Mouse (Mus musculus): ENCODE data around the gene Rag1.
A peak's percentile ranks its signal among the peaks of the same experiment; 100 is the strongest.

The Rag1 gene

DNA sequence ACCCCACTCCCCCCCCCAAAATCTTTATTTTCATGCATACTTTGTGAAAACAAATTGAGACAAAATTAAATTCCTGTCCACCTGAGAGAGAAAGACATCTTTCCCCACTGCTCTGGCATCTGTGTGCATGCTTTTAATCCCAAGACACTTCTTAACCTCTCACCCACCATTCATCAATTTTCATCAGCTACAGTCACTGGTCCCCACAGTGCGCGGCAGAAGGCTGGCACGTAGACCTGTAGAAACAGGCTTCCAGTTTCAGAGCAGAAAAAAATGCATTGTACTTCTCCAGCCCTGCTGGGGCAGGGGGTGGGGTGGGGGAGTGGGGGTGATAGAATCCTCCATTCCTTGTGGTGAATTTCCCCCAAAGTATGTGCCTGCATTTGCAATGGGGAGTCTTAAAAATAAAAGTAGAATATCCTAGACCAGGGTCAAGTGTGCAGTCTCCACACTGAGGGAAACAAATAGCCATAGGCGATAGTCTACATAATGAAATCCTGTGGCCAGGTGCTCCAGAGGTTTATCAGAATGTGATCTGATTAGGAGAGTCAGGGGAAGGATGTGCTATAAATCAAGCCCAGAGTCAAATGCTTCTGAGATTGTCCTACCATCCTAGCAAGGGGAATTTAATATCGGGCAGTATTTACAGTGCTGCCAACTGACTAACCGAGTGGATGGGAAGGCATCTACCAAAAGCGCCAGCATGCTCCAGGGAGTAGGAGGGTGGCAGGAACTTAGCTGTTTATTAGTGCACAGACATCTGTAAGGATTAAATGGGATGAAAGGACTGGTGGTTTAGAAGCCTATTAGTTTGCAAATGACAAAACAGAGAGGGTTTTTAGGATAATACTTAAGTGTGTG, 10.1 kb downstream of the Rag1 start:
- peak; percentile 57 for DNase-seq (ENCODE audit: low spot score)

DNA sequence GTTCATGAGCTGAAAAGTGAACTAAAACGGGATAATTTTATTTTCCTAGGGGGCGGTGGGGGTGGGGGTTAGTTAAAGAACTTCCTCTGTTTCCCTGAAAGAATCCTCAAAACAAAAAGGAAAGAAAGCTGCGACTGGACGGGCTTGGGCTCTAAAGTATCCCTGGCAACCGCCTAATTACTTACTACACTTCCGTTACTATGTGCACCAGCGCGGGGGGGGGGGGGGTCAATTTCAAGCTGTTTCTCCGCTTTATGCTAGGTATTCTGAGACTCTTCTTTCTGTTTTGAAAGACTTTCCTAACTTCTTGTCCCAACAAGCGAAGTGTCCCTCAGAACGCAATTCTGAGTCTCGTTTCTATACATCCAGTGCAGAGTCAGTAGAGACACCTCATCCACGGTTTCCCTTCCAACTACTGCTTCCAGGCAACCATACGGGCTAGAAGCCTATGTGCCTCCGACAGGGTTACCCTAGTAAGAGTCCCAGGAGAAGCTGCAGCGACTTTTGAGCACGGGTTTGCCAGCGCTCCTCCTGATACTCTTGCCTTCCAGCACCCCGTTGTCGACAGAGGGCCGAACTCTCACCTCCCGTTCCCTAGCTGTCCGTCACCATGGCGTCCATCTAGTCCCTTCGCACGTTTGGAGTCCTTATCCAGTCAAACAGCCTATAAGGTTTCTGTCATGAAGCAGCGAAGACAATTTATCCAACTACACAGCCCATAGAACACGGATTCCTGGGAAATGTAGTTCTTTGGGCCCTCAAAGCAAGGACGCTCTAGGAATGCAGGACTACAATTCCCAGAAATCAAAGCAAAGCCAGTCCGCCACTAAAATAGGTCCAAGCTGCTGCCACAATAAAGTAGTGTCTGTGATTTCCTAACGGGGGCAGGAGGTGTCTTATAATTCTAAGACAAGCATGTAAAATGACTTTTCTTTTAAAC, 20.7 kb downstream of the Rag1 start:
- peak; percentile 99 for DNase-seq (ENCODE audit: low spot score)

DNA sequence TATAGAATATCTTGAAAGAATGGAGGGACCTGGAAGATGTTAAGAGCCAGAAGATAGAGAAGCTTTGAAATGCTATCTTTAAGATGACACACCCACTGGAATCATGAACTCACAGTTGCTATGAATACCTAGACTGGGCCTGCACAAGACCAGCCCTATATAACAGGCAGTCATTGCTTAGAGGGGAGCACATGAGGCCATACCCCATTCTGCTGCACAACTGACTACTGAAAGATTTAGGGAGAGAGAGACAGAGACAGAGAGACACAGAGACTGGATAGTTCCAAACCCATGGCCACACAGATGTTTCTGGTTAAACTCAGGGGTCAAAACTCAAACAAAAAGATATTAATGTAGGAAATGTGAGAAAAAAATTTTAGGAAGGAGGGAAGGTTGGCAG, 22.1 kb downstream of the Rag1 start:
- no peak for DNase-seq (ENCODE audit: low spot score)

DNA sequence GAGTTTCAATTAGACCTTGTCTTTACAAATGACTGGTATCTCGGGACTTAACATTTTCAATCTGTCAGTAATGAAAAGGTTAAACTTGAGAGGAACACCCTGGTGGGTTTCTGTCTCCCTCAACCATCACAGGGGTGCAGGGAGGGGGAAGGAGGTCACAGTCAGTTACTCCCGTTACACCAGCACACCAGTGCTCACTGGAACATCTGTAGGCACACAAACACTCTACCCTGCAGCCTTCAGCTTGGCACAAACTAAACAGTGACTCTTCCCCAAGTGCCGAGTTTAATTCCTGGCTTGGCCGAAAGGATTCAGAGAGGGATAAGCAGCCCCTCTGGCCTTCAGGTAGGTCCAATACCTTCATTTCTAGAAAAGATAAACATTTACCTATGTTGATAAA, 24.8 kb downstream of the Rag1 start, which contains the start of gene Rag2:
TSS of gene Rag2 (plus strand) at position 193 of the 400 bp plus-strand sequence.
- DNase-seq (ENCODE audit: low spot score), result no peak

DNA sequence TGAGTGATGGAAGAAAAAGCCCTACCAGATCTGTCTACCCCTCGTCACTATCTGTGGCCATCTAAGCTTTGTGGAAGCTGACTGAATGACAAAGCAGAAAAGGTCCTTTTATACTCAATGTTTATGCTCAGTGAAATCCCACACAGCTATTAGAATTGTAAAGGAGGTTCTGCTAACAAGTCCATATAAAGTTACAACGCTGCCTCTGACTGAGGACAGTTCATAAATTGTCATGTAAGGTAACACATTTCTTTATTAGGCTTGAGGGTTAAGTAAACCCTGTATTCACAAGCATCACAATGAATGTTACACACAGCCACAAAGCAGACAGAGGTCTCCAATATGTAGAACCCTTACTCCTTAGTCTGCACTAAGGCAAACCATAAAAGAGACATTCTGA, 25.3 kb downstream of the Rag1 start:
- no peak for DNase-seq (ENCODE audit: low spot score)

DNA sequence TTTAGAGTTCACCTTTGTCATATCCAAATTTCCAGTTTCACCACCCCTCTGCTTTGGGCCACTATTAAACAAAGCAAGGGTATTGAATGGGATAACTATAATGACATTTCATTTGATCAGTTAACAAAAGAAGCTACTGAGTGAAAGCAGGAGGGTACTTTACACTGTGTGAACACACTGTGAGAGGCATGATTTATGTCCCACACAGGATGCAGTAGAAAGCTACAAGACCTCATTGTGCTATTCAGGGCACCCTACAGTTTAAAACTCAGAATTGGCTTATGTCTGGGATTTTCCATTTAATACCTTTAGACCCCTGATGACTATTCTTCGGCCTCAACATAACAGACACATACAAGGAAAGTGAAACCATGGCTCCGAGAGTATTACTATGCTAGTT, 26.3 kb downstream of the Rag1 start:
- no peak for DNase-seq (ENCODE audit: low spot score)

DNA sequence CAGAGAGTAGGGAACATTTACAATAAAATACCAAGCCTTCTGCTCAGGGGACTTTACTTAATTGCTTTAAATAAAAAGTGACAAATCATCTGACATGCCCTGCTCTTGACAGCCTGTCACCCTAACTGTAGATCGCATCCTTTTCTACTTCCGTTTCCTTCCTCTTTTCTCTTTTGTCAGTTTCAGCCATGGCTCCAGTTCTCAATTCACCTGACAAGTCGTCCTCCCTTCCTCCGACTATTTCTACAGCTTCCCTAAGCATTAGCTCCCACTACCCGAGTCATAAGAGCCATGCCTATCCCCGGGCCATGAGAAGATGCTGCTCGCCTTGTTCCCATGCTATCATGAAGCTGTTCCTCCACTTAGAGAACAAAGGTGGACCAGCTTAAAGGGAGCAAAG, 27.7 kb downstream of the Rag1 start:
- no peak for DNase-seq (ENCODE audit: low spot score)

DNA sequence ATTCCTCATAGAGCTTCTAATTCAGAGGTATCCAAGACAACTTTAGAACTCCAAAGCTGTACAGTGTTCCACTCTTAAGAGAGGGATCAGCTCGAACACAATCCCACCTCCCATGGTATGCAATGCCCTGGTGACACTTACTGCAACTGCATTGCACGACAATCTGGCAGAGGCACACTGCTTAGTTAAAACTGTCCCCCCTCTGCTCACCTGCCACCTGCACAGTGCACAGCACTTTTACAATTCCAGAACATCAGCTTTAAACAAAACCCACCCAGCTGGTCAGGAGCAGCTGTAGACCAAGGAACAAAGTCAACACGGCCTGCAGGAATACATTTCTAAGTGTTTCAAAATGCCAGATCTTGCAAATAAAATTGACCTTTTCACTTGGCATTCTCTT, 28.4 kb downstream of the Rag1 start:
- DNase-seq (ENCODE audit: low spot score), result no peak

DNA sequence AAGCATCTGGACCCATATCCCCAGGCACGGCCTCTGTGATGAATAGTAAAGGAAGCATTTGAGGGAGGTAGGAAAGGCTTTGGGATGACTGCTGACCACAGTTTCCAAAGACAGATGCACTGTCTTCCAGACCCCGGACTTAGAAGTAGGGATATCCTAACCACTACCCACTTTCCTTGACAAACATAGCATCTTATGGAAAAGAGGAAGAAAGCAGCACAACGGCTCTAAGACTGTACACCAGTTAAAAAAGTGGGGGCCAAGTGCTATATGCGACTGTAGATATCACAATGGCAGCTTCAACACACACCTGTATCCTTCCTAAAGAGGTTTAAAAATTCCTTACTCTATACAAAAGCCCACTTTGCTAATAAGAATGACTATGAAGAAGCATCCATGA, 30.9 kb downstream of the Rag1 start:
- DNase-seq (ENCODE audit: low spot score), result no peak

DNA sequence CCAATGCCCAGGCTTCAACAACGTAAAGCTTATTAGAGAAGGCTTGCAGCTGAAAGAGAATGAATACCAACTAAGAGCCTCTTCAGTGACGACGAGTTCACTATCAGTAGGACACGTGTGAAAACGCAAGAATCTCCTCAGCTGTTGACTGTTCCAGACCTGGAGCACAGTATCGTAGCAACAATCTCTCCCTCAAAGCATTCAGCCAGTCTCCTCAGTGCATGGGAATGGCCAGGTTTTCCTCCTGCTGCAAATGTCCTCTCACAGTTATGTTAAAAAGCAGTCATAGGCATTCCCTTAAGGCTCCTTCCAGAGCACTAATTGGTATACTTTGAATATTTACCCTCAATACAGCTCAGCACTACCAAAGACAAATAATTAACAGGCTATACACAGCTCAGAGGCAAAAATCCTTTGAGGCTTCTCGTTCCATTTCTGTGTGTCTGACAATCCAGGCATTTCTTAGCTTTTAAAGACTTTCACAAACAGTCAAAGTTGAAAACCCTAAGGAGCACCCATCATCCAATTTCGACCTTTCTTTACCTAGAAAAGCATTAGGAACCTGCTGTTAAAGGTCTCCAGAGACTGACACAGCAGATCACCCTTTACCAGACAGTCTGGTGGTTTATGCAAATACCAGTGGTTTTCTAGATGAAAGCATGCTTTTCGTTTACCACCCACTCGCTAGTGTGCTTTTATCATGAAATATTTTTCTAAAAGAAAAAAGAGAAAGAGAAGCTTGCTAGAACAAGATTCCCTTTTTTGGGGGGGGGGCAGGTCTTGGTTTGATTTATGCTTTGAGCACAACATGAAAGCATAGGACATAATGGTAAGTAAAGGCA, 33.6 kb downstream of the Rag1 start:
- no peak for DNase-seq (ENCODE audit: low spot score)

DNA sequence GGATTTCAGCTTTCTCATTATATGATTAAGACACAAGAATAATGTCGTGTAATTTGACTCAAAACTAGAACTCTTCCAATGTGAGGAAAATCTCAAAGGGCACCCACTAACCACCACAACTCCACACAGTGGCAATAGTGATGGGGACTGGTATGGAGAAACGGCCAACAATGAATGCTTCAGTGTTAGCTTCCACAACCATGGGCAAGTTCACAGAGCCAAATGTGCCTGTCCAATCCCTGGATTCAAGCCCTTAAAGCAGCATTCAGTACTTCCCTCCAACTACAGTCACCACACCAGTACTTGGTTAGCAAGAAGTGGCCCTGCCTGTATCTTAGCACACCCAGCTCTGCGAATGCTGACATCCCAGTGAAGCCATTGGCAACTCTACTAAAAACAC, 38.4 kb downstream of the Rag1 start:
- DNase-seq (ENCODE audit: low spot score), result no peak

DNA sequence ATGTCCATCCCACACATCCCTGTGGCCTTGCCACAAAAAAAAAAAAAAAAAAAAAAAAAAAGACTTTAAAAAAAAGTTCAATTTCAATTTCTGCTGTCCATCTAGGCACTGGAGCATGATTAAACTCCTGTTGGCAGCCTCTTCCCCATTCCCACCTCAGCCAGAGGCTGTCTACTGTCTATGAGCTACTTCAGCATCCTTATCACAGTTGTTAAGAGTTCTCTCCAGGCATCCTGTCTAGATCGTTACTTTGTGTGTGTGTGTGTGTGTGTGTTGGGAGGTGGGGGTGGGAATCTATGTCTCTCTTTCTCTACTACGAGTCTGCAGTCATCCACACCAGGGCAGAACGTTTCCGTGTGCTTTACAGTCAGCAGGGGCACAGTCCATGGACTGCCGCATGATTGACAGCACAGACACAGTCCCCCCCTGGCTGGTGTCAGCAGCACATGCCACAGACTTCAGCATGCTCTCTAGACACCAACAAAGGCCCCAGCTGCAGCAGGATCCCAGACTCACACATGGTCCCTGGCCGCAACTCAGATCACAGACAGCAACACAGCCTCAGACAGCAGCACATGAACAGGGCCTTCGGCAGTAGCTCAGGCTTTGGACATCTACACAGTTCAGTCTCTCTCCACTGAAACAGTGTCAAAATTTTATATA, 40.9 kb downstream of the Rag1 start:
- DNase-seq (ENCODE audit: low spot score), result no peak

DNA sequence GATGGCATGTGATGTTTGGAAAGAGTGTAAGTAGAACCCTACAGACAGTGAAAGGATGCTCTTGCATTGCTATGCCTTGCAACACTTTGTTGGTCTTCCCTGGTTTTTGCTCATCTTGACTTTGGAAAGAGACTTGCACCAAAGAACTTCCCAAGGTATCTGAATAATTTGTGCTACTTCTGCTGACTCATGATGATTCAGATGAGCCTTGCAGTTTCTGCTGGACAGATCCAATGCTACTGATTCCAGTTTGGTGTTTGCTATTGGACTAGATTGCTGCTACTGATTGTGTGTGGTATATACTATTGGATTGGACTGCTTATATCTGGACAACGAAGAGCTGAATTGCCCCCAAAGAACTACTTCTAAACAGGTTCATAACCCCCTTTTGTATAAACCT, 46.2 kb downstream of the Rag1 start:
- no peak for DNase-seq (ENCODE audit: low spot score)

DNA sequence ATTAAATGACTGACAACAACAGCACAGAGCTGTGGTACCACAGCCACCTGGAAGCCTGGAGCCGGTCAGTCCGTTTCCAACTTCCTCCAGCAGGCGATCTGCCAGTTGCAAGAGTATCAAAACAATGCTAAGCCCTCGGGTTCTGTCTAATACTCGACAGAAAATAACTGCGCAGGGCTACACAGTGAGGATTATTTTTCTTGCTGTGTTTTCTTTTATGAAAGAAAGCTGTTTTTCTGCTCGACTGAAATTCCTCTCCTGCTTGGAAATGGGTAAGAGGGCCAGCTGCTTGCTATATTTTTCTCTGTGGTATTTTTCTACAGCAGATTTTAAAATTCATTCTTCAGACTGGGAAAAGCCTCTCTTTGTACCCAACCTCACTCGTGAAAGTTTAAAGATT, 48.6 kb downstream of the Rag1 start:
- DNase-seq (ENCODE audit: low spot score), result peak; percentile 47

DNA sequence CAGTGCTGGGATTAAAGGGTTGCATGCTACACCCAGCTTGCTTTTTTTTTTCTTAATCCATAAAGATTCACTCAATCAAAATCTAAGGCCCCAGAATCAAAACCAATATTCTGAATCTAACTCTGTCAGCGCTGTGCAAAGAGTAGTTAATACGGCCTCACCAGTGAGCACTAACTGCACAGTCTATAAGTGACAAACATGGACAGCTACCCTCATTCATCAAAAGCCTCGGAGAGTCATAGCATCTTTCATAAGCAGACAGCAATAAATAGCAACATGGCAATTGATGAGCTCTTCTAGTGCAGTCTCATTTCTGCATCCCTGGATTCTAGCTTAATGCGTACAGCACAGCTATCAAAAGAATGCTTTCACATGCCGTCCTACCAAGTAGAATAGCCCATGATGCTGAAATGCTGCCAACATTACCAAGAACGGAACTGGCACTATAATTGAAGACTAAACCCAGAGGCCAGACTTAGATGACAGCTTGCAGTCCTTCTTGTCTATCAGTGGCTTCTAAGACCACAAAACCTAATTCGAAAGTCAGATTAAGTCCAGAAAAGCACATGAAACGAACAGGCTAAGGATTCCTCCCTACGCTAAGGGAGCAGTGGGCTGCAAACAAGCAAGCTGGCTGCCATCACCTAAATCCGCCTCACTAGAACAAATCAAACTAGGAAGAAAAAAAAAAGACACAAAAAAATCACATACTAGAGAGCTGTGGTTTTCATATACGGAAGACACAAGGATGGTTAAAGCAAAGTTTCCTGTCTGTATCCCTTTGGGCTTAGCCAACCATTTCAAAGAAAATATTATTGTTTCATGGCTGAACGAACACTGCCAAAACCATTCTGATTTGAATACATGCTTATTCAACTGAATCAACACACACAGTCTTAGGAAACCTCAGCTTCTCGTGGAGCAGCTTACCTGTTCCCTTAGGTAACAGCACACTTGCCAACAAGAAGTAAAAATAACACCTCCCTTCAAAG, 50.8 kb downstream of the Rag1 start:
- DNase-seq (ENCODE audit: low spot score), result no peak

DNA sequence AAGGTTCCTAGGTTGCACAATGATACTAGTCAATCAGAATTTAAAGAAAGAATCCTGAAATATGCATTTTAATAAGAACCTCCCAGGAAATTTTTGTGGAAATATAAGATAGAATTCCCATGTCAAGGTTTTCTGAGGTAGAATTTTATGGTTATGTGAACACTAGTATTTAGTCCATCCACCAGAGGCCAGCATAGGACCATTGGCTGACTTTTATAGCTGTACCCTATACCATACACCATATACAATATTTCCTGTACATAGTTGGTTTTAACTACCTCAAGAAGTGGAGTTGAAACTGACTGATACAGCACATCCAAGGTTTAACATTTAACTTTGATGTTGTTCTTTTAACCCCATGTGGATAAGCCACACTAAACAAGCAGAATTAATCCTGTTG, 52.1 kb downstream of the Rag1 start:
- no peak for DNase-seq (ENCODE audit: low spot score)

DNA sequence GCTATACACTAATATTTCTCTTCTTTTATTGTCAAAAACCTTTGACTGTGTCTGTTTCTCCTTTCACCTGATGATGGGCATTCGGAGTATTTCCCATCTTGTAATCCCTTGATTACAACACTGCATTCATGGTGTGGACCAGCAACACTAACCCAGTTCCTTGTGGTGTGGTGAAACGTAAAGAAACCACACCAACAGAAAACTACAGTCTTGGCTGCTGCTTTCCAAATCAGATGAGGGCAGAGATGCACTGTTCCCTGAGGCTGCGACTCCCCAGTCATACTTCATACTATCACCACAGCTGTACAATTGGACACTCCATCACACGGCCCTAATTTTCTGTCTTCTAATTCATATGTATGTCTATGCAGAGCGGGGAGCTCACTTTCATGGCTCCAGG, 54.6 kb downstream of the Rag1 start:
- no peak for DNase-seq (ENCODE audit: low spot score)

DNA sequence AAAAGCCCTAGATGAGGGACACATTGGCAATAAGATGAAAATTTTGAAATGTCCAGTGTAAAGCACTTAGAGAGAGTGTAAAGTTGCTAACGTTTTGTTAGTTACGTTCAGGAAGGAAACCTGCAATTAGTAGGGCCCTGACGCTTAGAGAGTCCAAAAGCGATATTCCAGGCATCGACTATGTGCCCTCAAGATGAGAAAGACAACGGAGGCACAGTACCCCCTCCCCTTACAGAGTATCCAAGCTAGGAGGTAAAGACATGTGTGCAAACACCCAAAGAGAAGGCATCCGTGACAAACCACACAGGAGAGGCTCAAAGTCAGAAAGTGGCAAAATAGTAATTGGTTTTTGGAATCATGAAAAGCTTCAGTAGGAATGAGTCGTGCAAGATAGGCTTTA, 56.4 kb downstream of the Rag1 start:
- DNase-seq (ENCODE audit: low spot score), result no peak

DNA sequence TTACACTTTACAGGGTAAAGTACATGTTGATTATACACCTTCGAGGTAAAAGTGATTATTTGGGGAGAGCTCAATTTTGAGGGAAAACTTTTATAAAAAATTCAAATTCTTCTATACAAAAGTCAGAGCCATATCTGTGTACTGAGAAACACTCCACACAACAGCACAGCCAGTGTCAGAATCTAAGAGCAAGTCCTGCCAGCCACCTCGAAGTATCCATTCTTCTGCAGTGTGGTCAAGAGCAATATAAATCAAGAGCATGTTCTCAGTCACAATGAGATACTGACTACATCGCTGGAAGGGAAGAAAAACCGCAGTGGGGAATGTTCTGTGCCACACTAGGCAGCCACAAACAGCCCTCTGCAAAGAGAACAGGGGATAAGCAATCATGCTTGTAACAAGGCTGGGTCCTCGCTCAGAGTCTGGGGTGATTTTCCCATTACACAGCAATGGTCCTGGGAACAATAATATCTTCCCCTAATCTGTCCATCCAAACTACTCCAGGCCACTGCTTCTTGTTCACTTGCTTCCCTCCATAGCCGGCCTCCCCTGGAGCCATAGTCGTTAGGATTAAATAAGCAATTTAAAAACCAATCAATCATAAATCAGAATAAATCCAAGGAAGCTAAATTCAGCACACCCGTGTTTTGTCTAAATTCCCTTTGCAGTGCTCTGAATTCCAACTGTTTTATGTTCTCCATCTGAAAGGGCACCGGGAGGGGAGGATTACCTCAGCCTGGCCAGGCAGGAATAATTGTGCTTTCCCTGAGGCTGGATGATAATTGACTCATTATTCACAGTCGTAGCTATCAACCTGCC, 57.1 kb downstream of the Rag1 start:
- peak; percentile 67 for DNase-seq (ENCODE audit: low spot score)

All from embryo, embryonic 10.5 days (tissue).